Mouse (Mus musculus) left cerebral cortex, adult 8-10 months (tissue): Measurements from ENCODE around the gene Kantr. TPM values are rescaled to one million over a fixed set of nuclear protein-coding genes. Genes with fewer than 3 reads are reported as not detected.

ENCODE experiments used
- DNase-seq, 2 experiments: peaks; one replicate each; pipeline ENCODE4 v3.0.0; 2022; ENCODE audit warnings: low spot score in 2 of 2
- total RNA-seq, 4 experiments: library from RNA; stranded (reverse); gene quantifications; 2 replicates each; pipeline ENCODE4 v1.2.4; 2022

The Kantr gene
- total RNA-seq, 4 experiments from 2014 or later = 52.2 to 63.5 (median 53.7) TPM

DNA sequence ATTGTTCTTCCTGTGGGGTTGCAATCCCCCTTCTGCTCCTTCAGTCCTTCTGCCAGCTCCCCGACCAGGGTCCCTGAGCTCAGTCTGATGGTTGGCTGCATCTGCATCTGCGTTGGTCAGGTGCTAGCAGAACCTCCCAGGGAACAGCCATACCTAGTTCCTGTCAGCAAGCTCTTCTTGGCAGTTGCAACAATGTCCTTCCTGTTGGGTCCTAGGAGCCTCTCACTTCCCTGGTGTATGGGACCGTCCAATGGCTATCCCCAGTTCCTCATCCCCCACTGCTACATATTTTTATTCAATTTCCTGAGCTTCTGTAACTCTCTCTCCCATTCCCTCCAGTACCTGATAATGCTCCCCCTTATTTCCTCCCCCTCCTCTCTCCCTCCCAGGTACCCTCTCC lies 42.5 kb downstream of the Kantr start:
- no peak for DNase-seq

- DNase-seq = no peak
These were observed 47.9 kb downstream of the Kantr start for GRCm38 (mm10) chrX:152279384-152279783.

GRCm38 (mm10) chrX:152271189-152271588 lies 56.1 kb downstream of the Kantr start:
- no peak for DNase-seq

Other genes starting within 250 kb of the Kantr start
- 100 to 1,000 TPM; 134 to 144 (median 138) TPM for gene Iqsec2, start 183.2 kb downstream of the Kantr start, total RNA-seq
- gene Kdm5c, start 94.5 kb downstream of the Kantr start, total RNA-seq = 10 to 100 TPM; 42.0 to 54.4 (median 46.4) TPM
- 100 to 1,000 TPM; 108 to 135 (median 115) TPM for gene Tspyl2, start 14.9 kb upstream of the Kantr start, total RNA-seq
- 10 to 100 TPM; 13.9 to 16.2 (median 14.5) TPM for gene Gpr173, start 41.2 kb upstream of the Kantr start, total RNA-seq
- gene Cldn34a, start 235.8 kb upstream of the Kantr start, total RNA-seq = not detected